Mouse (Mus musculus) lung, adult 18-20 months (tissue): ENCODE measurements around the gene Rnf26.

ENCODE experiments used
- DNase-seq, 2 experiments: peaks; one replicate each; pipeline ENCODE4 v3.0.0; 2022; ENCODE audit warnings: mixed read lengths in 2 of 2

Rnf26 gene

DNA sequence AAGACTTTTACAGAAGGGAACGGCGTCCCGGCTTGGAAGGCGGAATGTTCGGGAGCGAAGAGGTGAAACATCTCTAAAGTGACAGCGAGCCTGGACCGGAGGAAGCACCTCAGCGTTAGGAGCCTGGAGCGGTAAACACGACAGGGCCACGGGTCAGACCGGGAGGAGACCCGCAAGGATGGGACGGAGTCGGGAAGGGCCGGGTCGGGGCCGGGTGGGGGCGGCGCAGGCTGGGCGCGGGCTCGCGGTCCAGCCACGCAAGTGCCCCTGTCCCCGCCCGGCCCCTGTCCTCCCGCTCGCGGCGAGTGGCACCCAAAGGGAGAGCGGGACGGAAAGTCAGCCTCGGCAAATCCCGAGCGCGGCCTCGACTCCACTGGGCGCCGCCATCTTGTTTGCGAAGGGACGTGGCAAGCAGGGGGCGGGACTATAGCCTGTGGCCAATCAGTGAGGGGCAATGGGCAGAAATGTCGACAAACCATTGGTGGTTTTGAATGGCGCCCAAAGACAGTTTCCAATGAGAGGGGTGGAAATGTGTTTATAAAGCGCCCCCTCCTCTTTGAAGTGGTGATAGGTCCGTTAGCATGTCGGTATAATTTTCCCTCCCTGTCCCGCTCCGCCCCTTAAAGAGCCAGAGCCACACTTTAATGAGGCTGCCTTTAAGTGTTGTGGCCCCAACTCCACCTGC lies at the start of gene Rnf26, which contains the start of gene Gm49380:
TSS of gene Rnf26 (minus strand) at position 413 of the 685 bp plus-strand sequence.
TSS of gene Gm49380 (minus strand) at position 396 of the 685 bp plus-strand sequence.
- DNase-seq = peak; percentile 97 to 98

DNA sequence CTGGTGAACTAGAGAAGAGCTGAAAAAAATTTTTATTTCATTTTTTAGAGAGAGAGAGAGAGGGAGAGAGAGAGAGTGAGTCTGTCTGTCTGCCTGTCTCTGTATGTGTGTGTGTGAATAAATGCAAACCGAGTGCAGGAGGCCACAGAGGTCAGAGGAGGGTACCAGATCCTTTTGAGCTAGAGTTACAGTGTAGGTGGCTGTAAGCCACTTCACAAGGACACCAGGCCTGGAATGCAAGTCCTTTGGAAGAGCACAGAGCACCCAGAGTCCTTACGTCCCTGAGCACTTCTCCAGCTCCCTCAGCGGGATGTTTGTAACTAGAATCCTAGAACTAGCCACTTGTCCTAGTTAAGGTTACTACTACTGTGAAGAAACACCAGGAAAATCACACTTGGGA lies 46.6 kb upstream of the Rnf26 start:
- DNase-seq = no peak

DNA sequence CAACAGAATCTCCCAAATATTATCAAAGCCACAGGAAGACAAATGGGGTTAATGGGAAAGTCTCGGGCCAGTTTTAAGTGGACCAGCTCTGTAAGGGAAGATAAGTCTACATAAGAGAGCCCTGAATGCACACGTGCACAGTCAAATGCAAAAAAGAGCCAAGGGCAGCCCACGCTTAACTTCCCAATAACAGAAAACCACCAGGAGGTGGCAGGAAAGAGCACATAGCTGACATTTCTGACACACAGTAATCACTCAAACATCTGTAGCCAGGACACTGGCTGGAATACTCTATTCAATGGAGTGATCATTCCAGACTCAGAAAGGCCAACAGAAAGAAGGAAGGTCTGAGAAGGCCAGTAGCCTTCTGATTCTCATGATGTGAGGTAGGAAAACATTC lies 34.0 kb upstream of the Rnf26 start:
- peak in 1 of 2 experiments; percentile 28 for DNase-seq

DNA sequence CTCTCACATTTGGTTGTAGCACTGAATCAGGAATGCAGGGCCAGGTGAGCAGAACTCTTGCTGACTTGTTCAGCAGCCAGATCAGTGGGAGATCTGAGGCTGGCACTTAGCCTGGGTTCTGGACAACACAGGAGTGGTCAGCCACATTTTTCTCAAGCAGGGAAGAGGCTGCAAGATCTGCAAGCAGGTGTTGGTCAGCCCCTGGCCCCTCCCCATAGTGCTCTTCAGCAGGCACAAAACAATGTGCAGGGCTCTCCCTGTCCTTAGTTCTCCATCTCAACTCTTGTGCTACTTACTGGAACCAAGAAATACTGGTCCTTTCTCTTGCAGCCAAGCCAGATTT lies 31.4 kb upstream of the Rnf26 start:
- no peak for DNase-seq

DNA sequence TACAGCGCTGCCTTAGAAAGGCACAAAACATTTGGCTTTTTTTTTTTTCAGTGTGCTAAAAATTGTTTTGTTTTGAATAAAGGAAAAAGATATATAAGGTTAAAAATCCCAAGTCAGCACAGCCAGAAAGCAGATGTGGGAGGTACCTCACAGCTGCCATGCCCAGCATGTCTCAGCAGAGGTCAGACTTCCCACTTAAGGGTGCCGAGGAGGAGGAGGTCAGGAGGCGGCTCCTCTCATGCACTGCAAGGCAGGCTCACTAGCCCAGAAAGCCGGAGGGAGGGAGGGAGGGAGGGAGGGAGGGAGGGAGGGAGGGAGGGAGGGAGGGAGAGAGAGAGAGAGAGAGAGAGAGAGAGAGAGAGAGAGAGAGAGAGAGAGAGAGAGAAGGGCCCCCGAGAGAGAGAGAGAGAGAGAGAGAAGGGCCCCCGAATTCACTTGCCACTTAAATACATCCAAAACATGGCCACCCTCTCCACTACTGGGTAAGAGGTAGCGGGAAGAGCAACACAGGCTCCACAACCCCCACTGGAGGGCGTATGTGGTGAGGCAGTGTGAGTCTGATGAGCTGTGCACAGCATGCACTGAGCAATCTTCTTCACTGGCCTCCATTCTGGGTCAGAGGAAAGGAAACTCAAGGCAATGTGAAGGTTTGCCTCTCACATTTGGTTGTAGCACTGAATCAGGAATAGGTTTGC lies 30.9 kb upstream of the Rnf26 start:
- peak; percentile 41 for DNase-seq

DNA sequence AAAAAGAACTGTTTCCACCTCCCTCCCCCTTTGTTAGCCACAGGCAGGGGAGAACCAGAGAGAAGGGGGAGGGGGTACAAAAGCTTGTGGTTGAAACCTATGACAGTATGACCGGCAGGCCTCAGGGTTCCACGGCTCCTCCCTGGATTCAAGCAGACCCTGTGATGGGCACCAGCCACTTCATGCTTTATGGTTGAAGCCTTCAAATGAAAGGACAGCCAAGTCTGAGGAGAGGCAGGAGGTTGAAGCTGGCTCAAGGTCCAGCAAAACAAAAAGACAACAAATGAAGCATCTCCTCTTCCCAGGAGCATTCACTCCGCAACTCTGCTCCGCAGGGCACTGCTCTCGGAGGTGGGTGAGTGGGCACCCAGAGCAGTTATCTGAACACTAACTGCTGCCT lies 30.1 kb upstream of the Rnf26 start:
- DNase-seq = no peak

DNA sequence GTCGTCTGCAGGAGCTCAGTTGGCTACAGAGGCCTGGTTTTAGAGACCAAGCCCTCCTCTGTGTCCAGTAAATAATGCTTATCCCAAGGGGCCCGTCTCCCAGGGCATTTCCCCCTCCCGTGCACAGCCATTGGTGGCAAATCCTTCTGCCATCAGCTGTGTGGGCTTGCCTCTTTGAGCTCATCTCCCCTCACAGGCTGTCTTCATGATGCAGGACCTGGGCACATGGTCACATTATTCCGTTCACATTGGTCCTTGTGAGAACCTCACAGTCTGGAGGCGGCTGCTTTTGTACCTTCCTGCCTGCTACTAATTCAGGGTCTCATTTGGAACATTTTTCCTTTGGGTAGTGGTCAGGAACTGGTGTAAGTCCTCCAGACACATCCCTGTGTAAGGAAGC lies 28.6 kb upstream of the Rnf26 start:
- no peak for DNase-seq

DNA sequence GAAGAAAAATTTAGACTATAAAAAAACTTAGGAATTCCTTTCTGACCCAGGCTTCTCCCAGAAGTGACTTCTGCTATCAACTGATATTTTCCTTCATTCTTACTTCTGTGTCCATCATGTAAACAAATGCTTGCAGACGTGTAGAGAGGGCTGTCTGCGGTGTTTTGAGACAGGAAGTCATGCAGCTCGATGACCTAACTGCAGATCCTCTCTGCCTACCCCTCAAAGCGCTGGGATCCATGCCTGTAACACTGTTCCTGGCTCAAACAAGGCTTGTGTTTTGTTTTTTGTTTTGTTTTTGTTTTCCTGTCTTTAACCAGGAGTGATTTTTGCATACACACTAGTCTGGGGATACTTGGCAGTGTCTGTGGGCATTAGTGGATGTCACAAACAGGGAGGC lies 24.5 kb upstream of the Rnf26 start:
- peak in 1 of 2 experiments; percentile 11 for DNase-seq

DNA sequence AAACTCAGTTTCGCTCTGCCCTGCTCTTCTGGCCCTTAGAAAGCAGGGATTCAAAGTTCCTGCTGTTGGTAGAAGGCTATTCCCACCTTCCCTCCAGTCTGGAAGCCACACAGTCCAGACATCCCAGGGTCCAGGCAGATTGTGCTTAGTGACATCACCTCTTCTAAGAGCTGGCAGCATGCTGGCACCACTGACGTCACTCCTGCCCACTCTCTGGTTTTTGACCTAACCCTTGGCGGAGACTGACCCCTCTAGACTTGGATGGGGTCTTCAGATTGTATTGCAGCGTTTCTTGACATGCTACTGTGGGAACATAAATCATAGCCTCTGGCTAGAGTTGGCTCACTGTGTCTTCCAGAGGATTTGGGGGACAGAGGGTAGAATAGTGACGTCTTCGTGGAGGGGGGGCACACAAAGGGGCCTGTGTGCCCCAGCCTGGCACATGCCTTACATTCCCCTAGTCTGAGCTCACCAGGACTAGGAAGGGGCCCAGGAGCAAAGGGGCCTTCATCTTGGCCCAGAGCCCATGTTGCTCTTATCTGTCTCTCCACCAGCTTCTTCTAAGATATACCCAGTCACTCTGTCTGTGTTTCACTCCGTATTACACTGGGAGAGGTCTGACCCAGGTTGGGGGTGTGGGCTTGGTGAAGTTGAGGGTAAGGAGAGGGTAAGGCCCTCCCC lies 22.6 kb upstream of the Rnf26 start:
- DNase-seq = peak in 1 of 2 experiments; percentile 25

DNA sequence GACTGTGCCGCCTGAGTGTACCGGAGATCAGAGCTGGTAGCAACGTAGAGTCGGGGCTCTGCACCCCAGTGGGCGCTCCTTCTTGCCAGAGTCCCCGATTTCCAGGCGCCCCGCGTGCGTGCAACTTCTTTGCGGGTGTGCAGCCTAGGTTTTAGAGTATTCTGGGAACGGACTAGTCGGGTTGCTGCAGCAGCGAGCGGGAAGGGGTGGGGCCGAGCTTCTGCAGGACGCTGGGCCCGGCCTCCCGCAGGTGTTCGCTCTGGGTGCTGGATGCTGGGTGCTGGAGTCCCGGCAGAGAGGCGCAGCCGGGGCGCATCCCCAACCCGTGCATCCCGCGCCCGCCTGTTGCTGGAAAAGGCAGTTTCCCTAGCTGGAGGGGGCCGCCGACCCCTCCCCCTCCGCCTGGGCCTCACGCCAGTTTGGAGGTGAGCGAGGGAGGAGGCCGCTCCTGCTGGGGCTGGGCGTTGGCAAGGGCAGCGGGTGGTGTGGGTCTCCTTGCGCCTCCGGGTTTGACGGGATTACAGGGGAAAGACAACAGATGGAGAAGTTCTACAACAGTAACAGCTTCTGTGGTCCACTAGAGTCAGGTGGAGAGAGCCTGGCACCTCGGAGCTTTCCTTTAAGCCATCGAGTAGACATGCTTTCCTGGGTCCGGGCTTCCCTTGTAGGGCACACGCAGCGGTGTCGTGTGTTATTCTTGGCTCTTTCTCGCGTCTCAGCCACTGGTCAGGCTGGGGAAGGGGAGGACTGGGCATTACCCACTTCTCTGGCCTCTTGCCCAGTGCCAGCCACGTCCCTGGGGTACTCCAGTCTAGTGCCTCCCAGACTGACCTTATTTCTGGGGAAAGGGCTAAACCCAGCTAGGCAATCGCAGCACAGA lies 21.8 kb upstream of the Rnf26 start:
- peak; percentile 49 to 61 for DNase-seq

DNA sequence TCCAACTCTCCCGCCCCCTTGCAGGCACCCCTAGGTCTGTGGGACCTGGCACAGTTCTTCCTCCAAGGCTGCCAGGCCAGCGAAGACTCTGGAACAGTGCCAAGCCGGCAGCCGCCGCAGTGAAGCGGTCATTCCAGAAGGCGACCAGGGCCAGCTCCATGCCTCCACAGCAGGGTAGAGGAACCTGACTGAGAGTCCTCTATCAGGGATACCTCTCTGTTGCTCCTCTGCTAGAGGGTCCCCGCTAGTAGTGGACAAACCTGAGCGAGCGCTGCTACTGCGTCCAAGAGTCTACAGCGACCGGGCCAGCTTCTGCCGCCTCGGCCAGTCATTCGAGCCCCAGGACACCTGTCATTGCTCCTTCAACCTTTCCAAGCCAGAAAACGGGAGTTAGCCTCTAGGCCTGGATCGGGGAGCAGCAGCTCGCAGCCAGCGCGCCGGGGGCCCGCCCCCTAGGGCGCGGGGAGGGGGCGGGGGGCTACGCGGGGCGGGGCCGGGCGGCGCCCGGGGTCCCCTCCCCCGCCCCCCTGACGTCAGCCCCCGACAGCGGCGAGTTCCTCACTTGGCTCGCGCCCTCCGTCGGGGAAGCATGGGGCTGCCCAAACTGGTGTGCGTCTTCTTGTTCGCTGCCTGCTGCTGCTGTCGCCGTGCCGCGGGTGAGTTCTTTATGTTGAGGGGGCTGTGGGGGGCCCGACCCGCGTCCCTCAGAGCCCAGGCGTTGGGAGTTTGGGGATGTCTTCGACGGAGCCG lies 21.0 kb upstream of the Rnf26 start, which contains the start of gene Mcam:
TSS of gene Mcam (plus strand) at position 369 of the 750 bp plus-strand sequence.
- peak; percentile 71 to 77 for DNase-seq

DNA sequence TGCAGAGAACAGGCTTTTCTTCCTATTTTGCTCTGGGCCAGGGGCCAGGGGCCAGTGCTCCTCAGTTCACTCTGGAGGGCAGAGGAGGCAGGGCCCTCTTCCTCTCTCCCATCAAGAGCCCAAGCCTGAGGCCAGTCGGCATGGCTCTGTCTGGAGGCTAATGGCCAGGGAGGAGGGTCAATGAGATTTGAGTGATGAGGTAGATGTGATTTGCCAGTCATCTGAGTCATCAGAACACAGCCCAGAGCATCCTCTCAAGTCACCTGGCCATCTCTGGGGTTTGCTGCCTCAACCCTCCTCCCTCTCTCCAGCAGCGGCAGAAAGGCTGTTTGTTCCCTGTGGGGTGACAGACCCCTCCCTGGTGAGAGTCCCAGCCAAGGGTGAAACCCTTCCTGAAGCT lies 20.0 kb upstream of the Rnf26 start:
- peak in 1 of 2 experiments; percentile 10 for DNase-seq

DNA sequence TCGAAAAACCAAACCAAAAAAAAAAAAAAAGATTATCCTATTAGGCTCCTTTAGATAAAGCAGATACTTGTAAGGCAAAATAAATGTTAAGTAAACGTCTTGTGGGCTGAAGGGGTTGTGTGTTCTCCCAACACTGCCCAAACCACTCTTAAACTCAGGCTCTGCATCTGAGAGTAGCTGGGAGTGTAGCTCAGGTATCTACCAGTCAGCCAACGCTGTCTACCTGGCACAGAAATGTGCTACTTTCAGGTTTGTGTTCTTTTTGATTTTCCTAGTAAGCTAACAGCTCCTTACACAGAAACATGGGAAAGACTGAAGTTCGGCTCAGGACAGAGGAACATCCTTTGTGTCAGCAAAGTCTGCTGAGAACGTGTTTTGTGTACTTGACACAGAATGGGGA lies 18.9 kb upstream of the Rnf26 start:
- DNase-seq = no peak

DNA sequence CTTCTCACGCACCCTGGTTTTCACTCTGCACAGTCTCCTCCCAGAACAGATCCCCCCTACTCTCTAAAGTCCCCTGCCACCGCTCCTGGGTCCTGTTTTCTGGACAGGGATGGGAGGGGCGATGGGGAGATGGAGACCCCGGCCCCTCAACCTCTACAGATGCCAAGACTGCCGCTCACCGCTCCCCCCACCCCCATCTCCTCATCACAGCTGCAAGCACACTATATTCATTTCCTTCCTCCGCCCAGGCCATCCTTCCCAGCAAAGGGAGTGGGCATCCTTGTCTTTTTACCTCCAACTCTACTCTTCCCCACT lies 17.9 kb upstream of the Rnf26 start:
- no peak for DNase-seq

DNA sequence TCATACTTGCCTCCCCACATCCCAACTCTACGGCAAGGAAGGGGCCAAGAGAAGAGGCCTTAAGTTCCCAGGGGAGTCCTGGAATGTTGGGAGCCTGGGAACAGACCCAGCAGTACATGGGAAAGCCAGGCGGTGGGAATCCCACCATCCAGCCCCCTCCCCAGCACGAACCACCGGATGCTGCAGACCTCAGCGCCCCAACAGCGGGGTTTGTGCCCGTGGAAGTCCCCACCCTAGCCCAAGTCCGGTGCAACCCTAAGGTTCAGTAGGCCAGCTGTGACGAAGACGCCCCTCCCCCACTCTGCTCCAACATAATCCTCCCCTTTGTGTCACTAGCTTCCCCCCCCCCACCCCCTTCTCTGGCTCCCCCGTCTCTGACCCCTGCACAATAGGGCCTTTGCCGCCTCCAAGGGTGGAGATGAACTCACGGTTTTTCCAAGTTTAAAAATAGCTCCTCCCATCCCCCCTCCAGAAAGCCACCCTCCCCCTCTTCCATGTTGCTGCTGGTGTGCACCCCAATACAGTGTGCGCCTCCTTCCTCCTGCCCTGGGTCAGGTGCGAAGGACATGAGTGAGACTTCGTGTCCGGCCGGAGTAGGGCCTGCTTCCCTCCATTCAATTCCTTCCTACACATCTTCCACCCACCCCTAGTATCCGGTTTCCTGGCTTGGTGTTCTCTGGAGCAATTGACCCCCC lies 17.4 kb upstream of the Rnf26 start:
- DNase-seq = peak; percentile 53 to 59

DNA sequence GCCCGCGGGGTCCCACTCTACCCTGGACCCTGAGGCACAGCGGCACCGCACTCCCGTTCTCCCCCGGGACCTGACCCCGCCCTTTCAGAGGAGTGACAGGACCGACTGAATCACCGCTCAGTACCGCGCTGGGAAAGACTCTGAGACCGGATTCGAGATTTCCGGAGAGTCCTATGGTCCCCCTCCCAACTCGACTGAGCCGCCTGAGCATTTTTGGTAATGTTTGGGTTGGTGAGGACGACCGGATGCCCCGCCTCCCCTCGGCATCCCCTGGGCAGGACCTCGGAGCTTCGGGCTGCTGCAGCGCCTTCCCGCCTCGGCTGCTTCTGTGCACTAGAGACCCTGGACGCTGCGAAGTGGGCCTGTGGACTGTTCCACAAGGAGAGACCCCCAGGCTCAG lies 16.7 kb upstream of the Rnf26 start:
- peak; percentile 90 to 91 for DNase-seq

DNA sequence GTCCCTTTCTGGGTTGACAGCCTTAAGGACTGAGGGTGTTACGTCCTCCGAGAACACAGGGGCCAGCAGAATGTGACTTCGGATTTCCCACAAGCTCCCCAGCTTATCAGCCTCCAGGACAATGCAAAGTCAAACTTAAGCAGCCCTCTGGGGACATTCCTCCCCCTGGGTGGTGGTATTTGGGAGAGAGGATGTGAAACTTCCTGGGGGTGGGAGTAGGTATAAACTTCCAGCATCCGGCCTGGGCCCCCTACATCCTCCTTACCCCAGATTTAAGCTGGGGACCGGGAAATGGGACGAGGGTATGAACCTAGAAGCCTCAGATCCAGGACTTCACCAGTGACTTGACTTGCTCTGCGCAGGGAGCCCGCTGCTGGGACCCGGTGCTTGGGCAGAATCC lies 16.3 kb upstream of the Rnf26 start:
- DNase-seq = peak; percentile 55 to 73

DNA sequence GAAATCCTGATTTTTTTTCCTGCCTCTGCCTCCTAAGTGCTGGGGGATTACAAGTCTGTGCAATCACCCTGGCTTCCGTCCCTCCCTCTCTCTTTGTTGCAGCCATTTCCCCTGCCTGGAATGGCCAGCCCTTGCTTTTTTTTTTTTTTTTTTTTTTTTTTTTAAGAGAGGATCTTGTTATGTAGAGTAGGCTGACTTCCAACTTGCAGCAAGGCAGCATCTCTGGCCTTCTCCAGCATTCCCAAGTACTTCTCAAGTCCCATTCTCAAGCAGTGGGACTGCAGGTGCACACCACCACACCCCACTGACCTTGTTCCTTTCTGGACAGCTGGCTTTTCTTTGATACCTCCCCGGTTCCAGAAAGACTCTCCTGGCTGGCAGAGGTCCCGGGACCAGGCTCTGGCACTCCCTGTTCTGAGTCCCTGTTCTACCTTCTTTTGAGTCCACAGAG lies 14.1 kb upstream of the Rnf26 start:
- peak; percentile 45 to 56 for DNase-seq

DNA sequence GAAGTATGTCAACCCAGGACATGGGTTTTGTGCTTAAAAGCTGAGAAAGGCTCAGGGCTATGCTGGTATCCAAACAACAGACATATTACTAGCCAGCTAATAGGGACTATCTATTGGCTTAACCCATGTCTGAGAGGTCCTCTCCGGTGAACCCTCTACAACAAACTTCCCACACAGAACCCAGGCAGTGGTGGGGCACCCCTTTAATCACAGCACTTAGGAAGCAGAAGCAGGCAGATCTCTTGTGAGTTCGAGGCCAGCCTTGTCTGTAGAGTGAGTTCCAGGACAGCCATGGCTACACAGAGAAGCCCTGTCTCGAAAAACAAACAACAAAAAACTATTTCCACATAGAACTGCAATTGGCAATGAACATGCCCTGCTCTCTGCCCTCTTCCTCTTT lies 13.4 kb upstream of the Rnf26 start:
- DNase-seq = no peak

DNA sequence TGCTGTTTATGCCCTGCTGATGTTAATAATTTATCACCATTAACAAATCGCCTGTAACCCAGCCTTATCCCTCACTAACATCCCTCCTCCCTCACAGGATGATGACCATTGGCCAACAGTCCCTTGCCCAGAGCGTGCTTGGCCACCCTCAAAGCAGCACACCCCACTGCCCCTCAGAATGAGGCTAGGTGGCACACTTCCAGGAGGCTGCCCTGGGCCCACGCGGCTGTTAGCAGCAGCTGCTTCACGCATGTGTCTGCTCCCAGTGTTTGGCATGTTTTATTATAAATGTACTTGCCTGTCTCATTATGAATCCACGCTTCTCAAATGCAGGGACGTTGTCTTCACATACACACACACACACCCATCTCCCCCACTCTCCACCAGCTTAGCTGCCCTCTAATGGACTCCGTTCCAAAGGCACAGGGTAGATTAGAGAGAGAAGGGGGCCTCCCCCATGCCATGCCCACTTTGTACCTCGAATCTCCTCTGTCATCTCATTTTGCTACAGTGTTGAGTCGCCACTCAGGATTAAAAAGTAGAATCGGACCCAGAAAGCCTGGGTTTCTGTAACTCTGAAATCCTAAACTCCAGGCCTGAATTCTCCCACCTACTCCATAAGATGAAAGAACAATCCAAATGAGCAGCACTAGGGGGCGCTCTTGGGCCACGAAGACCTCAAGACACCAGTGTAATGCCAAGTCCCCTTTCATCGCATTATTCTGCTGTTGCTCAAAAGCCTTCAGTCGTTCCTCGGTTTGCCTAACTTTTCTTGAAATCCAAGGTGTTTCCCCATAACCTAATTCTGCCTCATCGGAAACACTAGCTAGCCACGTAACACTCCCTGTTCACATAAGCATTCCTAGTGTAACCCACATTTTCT lies 12.5 kb upstream of the Rnf26 start:
- peak; percentile 82 to 89 for DNase-seq
